Mouse (Mus musculus) gastrocnemius, adult 18-20 months (tissue): ENCODE measurements around the gene Ppip5k1. TPM values are rescaled to one million over a fixed set of nuclear protein-coding genes. Genes with fewer than 3 reads are reported as not detected.

Source experiments
- total RNA-seq, 2 experiments: library from RNA; stranded (reverse); gene quantifications; 2 replicates each; pipeline ENCODE4 v1.2.3; 2021

Ppip5k1 gene
- total RNA-seq, 2 experiments from 2014 or later: 107 to 127 TPM

Other genes with a start within 250 kb of the Ppip5k1 start
- gene Tgm7, start 245.6 kb downstream of the Ppip5k1 start, total RNA-seq: not detected
- 10 to 100 TPM; 14.0 to 16.4 TPM for gene Adal, start 215.0 kb downstream of the Ppip5k1 start, total RNA-seq
- 1 to 10 TPM; 3.1 to 3.3 TPM for gene Lcmt2, start 214.7 kb downstream of the Ppip5k1 start, total RNA-seq
- gene Tubgcp4, start 184.7 kb downstream of the Ppip5k1 start, total RNA-seq: 10 to 100 TPM in 1 of 2 experiments, 1 to 10 TPM in 1; 9.0 to 15.3 TPM
- 1 to 10 TPM; 4.1 to 4.6 TPM for gene Zscan29, start 184.3 kb downstream of the Ppip5k1 start, total RNA-seq
- gene Trp53bp1, start 84.0 kb downstream of the Ppip5k1 start, total RNA-seq: 10 to 100 TPM; 17.3 to 22.7 TPM
- gene Map1a, start 65.8 kb downstream of the Ppip5k1 start, total RNA-seq: 10 to 100 TPM in 1 of 2 experiments, 1 to 10 TPM in 1; 4.7 to 13.4 TPM
- gene Ckmt1, start 2.3 kb upstream of the Ppip5k1 start, total RNA-seq: not detected
- gene Strc, start 31.8 kb upstream of the Ppip5k1 start, total RNA-seq: under 1 TPM in 1 of 2 experiments, not detected in 1; 0.09 TPM
- gene Pdia3, start 58.4 kb upstream of the Ppip5k1 start, total RNA-seq: 10 to 100 TPM; 28.3 to 39.1 TPM
- gene Catsper2, start 58.4 kb upstream of the Ppip5k1 start, total RNA-seq: 1 to 10 TPM; 1.7 to 1.8 TPM
- not detected for gene Ell3, start 88.9 kb upstream of the Ppip5k1 start, total RNA-seq
- 100 to 1,000 TPM; 334 to 355 TPM for gene Serf2, start 93.8 kb upstream of the Ppip5k1 start, total RNA-seq
- 10 to 100 TPM; 10.9 to 15.1 TPM for gene Hypk, start 97.9 kb upstream of the Ppip5k1 start, total RNA-seq
- gene Serinc4, start 101.4 kb upstream of the Ppip5k1 start, total RNA-seq: not detected
- gene Mfap1b, start 118.7 kb upstream of the Ppip5k1 start, total RNA-seq: 10 to 100 TPM; 23.5 to 24.5 TPM
- 10 to 100 TPM; 17.9 to 19.2 TPM for gene Mfap1a, start 151.3 kb upstream of the Ppip5k1 start, total RNA-seq
- 1 to 10 TPM; 1.4 to 1.5 TPM for gene Wdr76, start 151.3 kb upstream of the Ppip5k1 start, total RNA-seq